Mouse (Mus musculus) CH12.LX (cell line): ENCODE measurements around the gene Nmt2. TPM values are rescaled to one million over a fixed set of nuclear protein-coding genes. Genes with fewer than 3 reads are reported as not detected.

Experiments used
- DNase-seq: peaks from one replicate; pipeline ENCODE4 v3.0.0-alpha.2; 2013; ENCODE audit errors: extremely low read depth
- H3K27ac ChIP-seq: 2 replicates; pipeline ENCODE4 v1.5.1; 2012; ENCODE audit warnings: low read depth, mild to moderate bottlenecking, control low read depth, moderate library complexity; ENCODE audit not compliant: insufficient read depth
- H3K27me3 ChIP-seq: replicated peaks from 2 replicates; pipeline ENCODE3; 2012; ENCODE audit warnings: inconsistent platforms
- H3K36me3 ChIP-seq, 2 experiments: replicated peaks in 1 of 2; 2 replicates each; pipeline versions ENCODE3 to v1.6.1; 2012; ENCODE audit warnings: inconsistent platforms in 1 of 2, low read length in 1 of 2, mild to moderate bottlenecking in 1 of 2, mixed read lengths in 1 of 2, moderate library complexity in 1 of 2; ENCODE audit not compliant: control insufficient read depth in 1 of 2, insufficient read depth in 1 of 2
- H3K4me1 ChIP-seq, 2 experiments: 2 replicates each; pipeline ENCODE4 v1.6.1; 2012; ENCODE audit warnings: inconsistent platforms in 1 of 2, moderate library complexity in 1 of 2; ENCODE audit not compliant: insufficient read depth in 2 of 2, control insufficient read depth in 1 of 2
- H3K4me2 ChIP-seq: 2 replicates; pipeline ENCODE4 v1.6.1; 2012; ENCODE audit warnings: low read depth, mild to moderate bottlenecking, control low read depth; ENCODE audit not compliant: poor library complexity, insufficient read depth, severe bottlenecking
- H3K4me3 ChIP-seq, 3 experiments: fragments of 150-350 bp in 1 of 3; sonication (generic) in 1 of 3; replicated peaks in 1 of 3; 2 replicates each; pipeline versions ENCODE3 to v1.5.1; 2011 to 2012; ENCODE audit warnings: low read depth in 2 of 3, low read length in 2 of 3, mild to moderate bottlenecking in 2 of 3, moderate library complexity in 2 of 3, control low read depth in 1 of 3, improper control_type of control experiment in 1 of 3, inconsistent platforms in 1 of 3, mixed read lengths in 1 of 3; ENCODE audit not compliant: poor library complexity in 1 of 3
- H3K79me2 ChIP-seq: replicated peaks from 2 replicates; pipeline ENCODE4 v1.6.1; 2012; ENCODE audit warnings: mild to moderate bottlenecking, moderate library complexity; ENCODE audit not compliant: control insufficient read depth, poor library complexity, insufficient read depth, severe bottlenecking; ENCODE audit errors: extremely low read depth
- H3K9ac ChIP-seq: 2 replicates; pipeline ENCODE4 v1.6.1; 2012; ENCODE audit warnings: low read depth, mild to moderate bottlenecking, control low read depth, moderate library complexity; ENCODE audit not compliant: insufficient read depth
- H3K9me3 ChIP-seq: replicated peaks from 2 replicates; pipeline ENCODE3; 2012; ENCODE audit warnings: low read length, inconsistent platforms, mixed read lengths
- BHLHE40 ChIP-seq: IDR thresholded peaks from 2 replicates; pipeline ENCODE4 v1.6.1; 2011; ENCODE audit warnings: mild to moderate bottlenecking, low read depth, low read length, improper control_type of control experiment
- CTCF ChIP-seq, 2 experiments: IDR thresholded peaks in 1 of 2; conservative IDR thresholded peaks in 1 of 2; 2 replicates each; pipeline ENCODE4 v1.5.1; 2011 to 2012; ENCODE audit warnings: low read depth in 2 of 2, low read length in 2 of 2, improper control_type of control experiment in 1 of 2, inconsistent platforms in 1 of 2, mild to moderate bottlenecking in 1 of 2, moderate library complexity in 1 of 2
- HCFC1 ChIP-seq: IDR thresholded peaks from 2 replicates; pipeline ENCODE4 v1.6.1; 2012; ENCODE audit warnings: low read depth, mild to moderate bottlenecking, inconsistent platforms, low read length, improper control_type of control experiment
- IRF4 ChIP-seq: IDR thresholded peaks from 2 replicates; pipeline ENCODE4 v1.6.1; 2014; ENCODE audit warnings: low read depth, mild to moderate bottlenecking, inconsistent platforms, low read length, improper control_type of control experiment
- JUN ChIP-seq: IDR thresholded peaks from 2 replicates; pipeline ENCODE4 v1.6.1; 2011; ENCODE audit warnings: low read depth, mild to moderate bottlenecking, low read length, improper control_type of control experiment, moderate library complexity; ENCODE audit not compliant: insufficient read depth
- KAT2A ChIP-seq: IDR thresholded peaks from 2 replicates; pipeline ENCODE4 v1.6.1; 2012; ENCODE audit warnings: low read length, improper control_type of control experiment, inconsistent platforms; ENCODE audit not compliant: insufficient replicate concordance
- MAX ChIP-seq: IDR thresholded peaks from 2 replicates; pipeline ENCODE4 v1.6.1; 2011; ENCODE audit warnings: low read length, improper control_type of control experiment
- MXI1 ChIP-seq: IDR thresholded peaks from 2 replicates; pipeline ENCODE4 v1.6.1; 2011; ENCODE audit warnings: mild to moderate bottlenecking, low read depth, low read length, improper control_type of control experiment
- MYC ChIP-seq: IDR thresholded peaks from 2 replicates; pipeline ENCODE4 v1.6.1; 2011; ENCODE audit warnings: low read depth, mild to moderate bottlenecking, improper control_type of control experiment, low read length
- NRF1 ChIP-seq: IDR thresholded peaks from 2 replicates; pipeline ENCODE4 v1.6.1; 2014; ENCODE audit warnings: low read depth, mild to moderate bottlenecking, inconsistent platforms, low read length, improper control_type of control experiment, moderate library complexity
- POLR2A ChIP-seq: IDR thresholded peaks from 2 replicates; pipeline ENCODE4 v1.6.1; 2011; ENCODE audit warnings: low read depth, mild to moderate bottlenecking, improper control_type of control experiment, low read length
- POLR2AphosphoS2 ChIP-seq: IDR thresholded peaks from 2 replicates; pipeline ENCODE4 v1.6.1; 2011; ENCODE audit warnings: low read depth, low read length, improper control_type of control experiment
- SIN3A ChIP-seq: IDR thresholded peaks from 2 replicates; pipeline ENCODE4 v1.6.1; 2012; ENCODE audit warnings: low read length, improper control_type of control experiment, inconsistent platforms
- SMC3 ChIP-seq: IDR thresholded peaks from 2 replicates; pipeline ENCODE4 v1.6.1; 2011; ENCODE audit warnings: low read depth, low read length, improper control_type of control experiment
- TBP ChIP-seq: conservative IDR thresholded peaks from 2 replicates; pipeline ENCODE4 v1.6.1; 2011; ENCODE audit warnings: low read depth, low read length, improper control_type of control experiment
- UBTF ChIP-seq: IDR thresholded peaks from 2 replicates; pipeline ENCODE4 v1.6.1; 2012; ENCODE audit warnings: low read depth, mild to moderate bottlenecking, inconsistent platforms, low read length, improper control_type of control experiment, moderate library complexity
- USF1 ChIP-seq: IDR thresholded peaks from 2 replicates; pipeline ENCODE4 v1.6.1; 2014; ENCODE audit warnings: low read depth, mild to moderate bottlenecking, inconsistent platforms, low read length, improper control_type of control experiment
- ZKSCAN1 ChIP-seq: IDR thresholded peaks from 2 replicates; pipeline ENCODE4 v1.6.1; 2012; ENCODE audit warnings: low read depth, inconsistent platforms, low read length, improper control_type of control experiment, borderline replicate concordance
- ZMIZ1 ChIP-seq: IDR thresholded peaks from 2 replicates; pipeline ENCODE4 v1.6.1; 2012; ENCODE audit warnings: low read depth, mild to moderate bottlenecking, inconsistent platforms, low read length, improper control_type of control experiment
- ZNF384 ChIP-seq: IDR thresholded peaks from 2 replicates; pipeline ENCODE4 v1.6.1; 2012; ENCODE audit warnings: low read depth, low read length, improper control_type of control experiment, inconsistent platforms
- dilution Hi-C: fragments of 300-500 bp; cut with MboI; formaldehyde crosslinking; loops from 2 replicates; pipeline ENCODE4 v1.14.3; 2020; ENCODE audit warnings: low sequenced_read_pairs; ENCODE audit not compliant: extremely low pct_unique_long_range_greater_than_20kb, extremely low pct_ligation_motif_present
- in situ Hi-C: fragments of 300-500 bp; cut with MboI; formaldehyde crosslinking; loops from 3 replicates; pipeline ENCODE4 v1.14.3; 2019; ENCODE audit warnings: low sequenced_read_pairs, low pct_ligation_motif_present, low pct_unique_long_range_greater_than_20kb, mixed read lengths
- polyA plus RNA-seq: library from polyadenylated mRNA; unstranded; fragments of >175 nt; gene quantifications from 2 replicates; pipeline ENCODE4 v1.2.1, GENCODE M21; 2012; ENCODE audit warnings: low read depth; ENCODE audit not compliant: insufficient read length
- total RNA-seq, 2 experiments: library from RNA; depleted of rRNA; stranded (reverse); fragments of 300-350 nt in 1 of 2; fragments of >200 nt in 1 of 2; gene quantifications; 2 replicates each; pipeline ENCODE4 v1.2.3; 2012 to 2014

Nmt2 gene
- total and polyA plus RNA-seq, 3 experiments = 10.0 to 15.9 (median 15.6) TPM

DNA sequence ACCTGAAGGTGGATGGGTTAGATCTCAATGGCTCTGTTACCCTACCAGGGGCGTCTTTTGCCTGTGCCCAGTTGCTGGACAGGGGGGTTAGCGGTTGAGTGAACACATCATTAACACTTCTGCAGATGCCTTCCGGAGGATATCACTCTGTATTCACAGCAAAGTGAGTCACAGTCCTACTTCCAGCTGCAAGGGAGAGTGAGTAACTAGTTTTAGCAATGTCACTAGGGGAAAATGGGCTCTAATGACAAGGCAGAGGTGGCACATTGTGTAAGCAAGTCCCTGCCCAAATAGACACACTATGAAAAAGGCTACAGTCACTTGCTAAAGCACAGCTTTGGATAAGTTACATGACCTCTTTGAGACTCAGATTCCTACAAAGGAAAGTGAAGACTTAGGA lies 17.5 kb upstream of the Nmt2 start:
- Histone ChIP-seq H3K4me2 (no peak overlapping the region), H3K9ac (no peak overlapping the region), H3K9me3 (no peaks in the 10 kb centered on the region), H3K4me3 (no peak overlapping the region), H3K27me3 (no peaks in the 10 kb centered on the region), H3K27ac (no peak overlapping the region), H3K4me1 (no peaks in the 10 kb centered on the region), H3K36me3 (no peaks in the 10 kb centered on the region), H3K79me2 (no peaks in the 10 kb centered on the region)
- TF ChIP-seq SMC3 (no peak), ZNF384 (no peak), CTCF (conservative IDR thresholded peaks at IDR 0.05 in 1 of 2, IDR thresholded peaks at IDR 0.05 in 1 of 2; ENCODE audit: low read depth in 2 of 2, low read length in 2 of 2) (no peak), ZMIZ1 (no peak), USF1 (no peak), ZKSCAN1 (no peak), POLR2AphosphoS2 (no peak), JUN (no peak), MYC (no peak), IRF4 (no peak), TBP (no peak), POLR2A (no peak), HCFC1 (no peak), KAT2A (no peak), SIN3A (no peak), MXI1 (no peak), MAX (no peak), BHLHE40 (no peak), NRF1 (no peak), UBTF (no peak)
- dilution Hi-C loops (no loop called here), in situ Hi-C loops (no loop called here)
- no peak for DNase-seq

- in situ Hi-C loops = no loop called here
- H3K9ac ChIP-seq = no peak overlapping the region
- dilution Hi-C loops = no loop called here
- no peak overlapping the region for H3K27ac ChIP-seq
- no peaks in the 10 kb centered on the region for H3K36me3 ChIP-seq
- H3K9me3 ChIP-seq = no peaks in the 10 kb centered on the region
- no peak overlapping the region for H3K4me3 ChIP-seq
- no peak for TF ChIP-seq HCFC1
- no peak for TF ChIP-seq POLR2A
- H3K27me3 ChIP-seq = no peaks in the 10 kb centered on the region
- DNase-seq = no peak
- no peaks in the 10 kb centered on the region for H3K79me2 ChIP-seq
- H3K4me2 ChIP-seq = no peak overlapping the region
- no peaks in the 10 kb centered on the region for H3K4me1 ChIP-seq
These were observed 16.1 kb upstream of the Nmt2 start for GRCm38 (mm10) chr2:3267879-3268278.
